Mouse (Mus musculus) adrenal gland, postnatal 4 days (tissue): ENCODE measurements at regions not wholly inside any gene's neighbourhood (a gene's known extent, or its start where the extent isn't known, plus 50 kb on each side); places are given as distances from the start of the nearest gene placed in this dataset.

ENCODE experiments used
- DNase-seq, 2 experiments: peaks; one replicate each; pipeline ENCODE4 v3.0.0; 2021 to 2022; ENCODE audit warnings: low spot score in 2 of 2, mixed read lengths in 2 of 2

DNA sequence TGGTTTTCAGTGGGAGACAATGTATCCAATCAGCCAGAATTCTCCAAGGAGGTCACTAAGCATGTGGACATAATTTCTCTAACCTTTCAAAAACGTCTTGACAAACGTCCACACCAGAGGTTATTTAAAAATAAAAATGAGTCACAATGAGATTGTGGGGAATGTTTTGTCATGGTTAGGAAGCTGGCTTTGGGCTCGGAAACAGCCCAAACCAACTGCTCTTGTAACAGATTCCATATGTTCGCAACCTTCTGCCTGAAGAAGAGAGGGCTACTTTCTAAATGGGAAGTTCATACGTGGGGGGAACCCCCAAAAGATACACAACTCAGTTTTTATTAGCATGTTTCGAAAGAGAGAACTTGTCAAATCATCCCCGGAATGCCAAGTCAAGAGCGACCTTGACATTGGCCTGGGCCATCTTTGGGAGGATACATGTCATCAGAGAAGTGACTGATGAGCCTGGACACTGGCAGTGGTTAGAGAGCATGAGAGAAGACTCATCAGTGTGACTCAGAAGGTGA lies 111.6 kb upstream of the Pik3r1 start:
- peak; percentile 5 to 22 for DNase-seq

DNA sequence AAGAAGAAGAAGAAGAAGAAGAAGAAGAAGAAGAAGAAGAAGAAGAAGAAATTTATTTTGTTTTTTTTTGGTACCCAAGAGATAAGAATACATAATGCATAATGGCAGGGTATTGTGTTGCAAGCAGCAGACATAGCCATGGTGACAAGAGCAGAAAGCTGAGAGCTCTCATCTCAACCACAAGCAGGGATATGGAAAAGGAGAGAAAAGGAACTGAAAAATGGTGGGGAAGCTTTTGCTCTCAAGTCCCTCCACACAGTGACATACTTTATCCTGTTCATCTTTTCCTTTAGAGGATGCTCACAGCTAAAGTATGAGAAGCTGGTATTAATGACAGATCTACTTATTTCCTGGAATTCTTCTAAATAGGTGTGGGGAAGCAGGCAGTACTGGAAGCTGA lies 115.2 kb upstream of the Pik3r1 start:
- DNase-seq: no peak

DNA sequence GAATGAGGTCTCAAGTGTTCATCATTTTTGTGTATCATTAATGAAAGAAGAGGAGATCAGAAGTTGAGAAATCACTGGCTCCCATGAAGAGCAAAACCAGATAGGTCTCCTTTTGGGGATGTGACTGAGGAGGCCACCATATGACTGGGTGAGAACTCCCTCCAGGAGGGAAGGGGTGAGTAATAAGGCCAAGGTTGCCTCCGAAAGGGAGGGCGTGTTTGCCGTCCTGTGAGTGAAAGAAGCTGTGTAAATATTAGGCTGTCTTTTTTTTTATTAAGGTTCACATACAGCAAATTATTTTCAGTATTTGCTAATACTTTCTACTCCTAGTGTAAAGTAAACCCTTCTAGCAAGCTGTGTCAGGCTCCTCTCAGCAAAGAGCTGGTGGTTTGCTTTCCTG lies 116.7 kb upstream of the Pik3r1 start:
- no peak for DNase-seq

DNA sequence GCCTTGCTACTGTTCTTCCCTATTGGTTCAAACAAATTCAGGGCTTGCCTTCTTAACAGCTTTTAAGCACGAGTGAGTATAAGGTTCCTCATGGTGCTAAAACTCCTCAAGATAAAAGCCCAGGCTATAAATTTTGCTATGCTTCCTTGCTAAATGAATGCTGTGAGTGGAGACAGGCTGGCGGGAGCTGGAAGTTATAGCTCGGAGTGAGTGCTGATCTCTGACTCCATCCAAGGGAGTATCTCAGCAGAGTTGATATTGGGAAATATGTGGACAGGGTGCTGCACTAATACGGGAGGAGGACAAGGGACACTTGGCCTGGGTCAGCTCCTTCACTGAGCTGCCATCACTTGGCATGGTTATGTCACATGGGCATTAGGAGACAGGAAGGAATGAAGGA lies 123.5 kb upstream of the Pik3r1 start:
- DNase-seq: no peak

DNA sequence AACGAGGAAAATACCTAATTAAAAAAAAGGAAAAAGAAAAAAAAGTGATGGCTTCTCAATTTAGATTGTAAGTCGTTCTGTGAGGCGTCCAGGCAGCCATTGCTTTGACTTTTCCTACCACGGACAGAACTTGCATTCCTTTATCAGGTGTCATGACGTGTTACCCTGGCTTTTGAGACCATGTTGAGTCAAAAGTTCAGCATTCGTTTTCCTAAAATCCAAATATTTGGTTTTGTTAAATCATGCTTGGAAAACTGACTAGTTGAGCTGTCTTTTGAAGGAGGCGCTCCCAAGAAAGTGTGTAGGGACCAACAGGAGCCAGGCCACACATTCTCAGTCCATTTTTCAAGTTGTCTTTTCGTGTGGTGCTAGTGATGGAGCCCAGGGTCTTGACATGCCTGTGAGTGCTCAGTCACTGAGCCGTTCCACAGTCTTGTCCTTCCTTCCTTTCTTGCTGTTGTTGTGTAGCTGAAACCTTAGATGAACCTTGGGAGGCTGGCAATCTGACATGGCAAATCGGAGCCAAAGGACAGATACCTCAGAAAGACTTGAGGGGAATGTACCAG lies 125.1 kb upstream of the Pik3r1 start:
- no peak for DNase-seq

DNA sequence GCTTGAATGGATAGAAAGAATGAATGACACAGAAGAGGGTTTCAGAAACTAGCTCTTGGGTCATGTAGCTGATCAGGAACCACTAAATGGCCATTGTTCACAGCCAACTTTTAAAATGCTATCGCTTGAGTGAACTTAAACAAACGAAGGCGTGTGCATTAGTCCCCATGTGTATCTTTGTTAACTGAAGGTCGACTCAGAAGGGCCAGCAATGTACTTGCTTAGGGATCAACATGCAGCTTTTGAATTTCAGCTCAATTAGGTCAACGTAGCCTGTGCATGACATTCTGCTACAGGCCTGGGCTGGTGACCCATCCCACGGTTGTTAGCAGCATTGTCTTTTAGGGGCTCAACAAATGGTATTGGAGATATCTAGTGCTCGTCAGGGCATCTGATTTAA lies 127.1 kb upstream of the Pik3r1 start:
- no peak for DNase-seq

DNA sequence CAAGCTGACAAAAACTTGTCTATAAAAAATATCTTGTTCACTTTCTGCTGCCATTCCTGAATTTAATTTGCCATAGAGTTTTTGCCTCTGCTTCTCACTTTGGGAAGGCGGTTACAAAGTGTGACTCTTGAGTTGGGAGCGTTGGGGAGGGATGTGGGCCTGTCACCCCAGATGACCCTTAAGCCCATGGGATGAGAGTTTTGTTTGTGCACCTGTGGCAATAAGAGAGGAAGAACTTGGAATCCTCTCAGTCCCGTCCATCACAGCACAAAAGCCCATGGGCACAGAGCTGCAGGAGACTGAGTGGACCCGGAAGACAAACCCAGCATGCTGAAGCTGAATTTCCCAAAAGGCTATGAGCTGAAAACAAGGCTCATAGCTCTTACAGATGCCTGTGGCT lies 127.7 kb upstream of the Pik3r1 start:
- no peak for DNase-seq

DNA sequence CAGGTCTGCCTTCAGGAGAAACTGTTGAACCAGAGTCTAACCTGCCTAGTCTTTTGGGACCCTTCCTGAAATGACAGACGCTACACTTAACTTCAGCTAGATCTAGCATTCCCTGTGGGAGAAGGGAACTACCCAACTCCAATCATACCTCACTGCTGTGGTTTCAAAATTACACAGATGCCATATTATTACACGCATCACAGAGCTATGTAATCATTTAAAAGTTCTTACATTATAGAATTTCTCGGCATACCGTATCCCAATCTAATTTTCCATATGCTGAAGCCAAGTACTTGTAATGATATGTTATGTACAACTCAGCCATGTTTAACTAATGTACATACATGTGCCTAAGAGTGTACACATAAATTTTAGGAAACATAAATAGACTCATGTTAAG lies 128.9 kb upstream of the Pik3r1 start:
- no peak for DNase-seq

DNA sequence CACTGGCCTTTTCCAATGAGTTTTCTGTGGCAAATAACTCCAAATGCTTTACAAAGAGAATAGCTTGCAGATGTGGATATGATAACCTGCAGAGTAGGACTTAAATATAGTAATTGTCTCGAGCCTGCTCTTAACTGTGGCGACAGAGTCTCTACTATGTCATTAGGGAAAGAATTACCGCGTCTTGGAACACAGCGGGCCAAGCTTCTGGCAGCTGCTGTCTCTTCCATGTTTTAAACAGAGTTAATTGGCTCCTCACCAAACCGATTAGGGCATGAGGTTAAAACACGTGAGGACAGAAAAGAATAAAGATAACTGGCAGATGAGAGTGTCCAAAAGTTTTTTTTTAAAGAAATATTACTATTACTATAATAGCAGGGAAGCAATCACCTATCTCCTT lies 134.2 kb upstream of the Pik3r1 start:
- DNase-seq: no peak

DNA sequence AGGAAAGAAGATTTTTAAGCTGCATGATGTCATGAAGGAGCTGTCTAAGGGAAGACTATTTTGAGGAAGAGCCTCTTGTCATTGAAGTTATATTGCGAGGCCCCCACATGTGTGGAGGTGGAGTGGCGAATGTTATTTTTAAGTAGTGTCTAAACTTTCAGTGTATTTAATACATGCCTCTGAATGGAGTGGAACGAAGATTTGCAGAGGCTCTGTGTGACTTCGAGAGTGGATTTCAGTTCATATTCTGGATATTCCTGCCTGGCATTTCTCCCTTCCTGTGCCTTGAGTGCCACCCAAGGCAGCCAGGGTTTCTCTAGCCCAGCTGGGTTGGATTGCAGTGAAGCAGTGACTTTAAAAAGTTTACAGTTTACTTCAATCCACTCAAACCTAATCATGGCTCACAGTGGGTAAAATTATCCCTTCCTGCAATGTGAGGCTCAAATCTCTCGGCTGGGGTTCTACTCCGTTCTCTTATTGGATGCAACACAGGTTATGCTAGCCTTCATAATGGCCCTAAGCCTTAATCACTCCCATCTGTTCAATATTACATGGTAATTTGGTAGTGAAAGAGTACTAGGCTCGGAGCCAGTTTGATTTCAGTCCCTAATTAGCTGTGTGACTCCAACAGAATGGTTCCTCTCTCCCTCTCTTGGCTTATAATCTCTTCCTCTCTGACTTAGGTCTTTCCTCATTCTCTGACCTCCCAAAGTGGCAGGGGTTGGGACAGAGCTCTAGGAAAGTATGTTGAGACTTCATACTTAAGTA lies 138.1 kb upstream of the Pik3r1 start:
- no peak for DNase-seq

DNA sequence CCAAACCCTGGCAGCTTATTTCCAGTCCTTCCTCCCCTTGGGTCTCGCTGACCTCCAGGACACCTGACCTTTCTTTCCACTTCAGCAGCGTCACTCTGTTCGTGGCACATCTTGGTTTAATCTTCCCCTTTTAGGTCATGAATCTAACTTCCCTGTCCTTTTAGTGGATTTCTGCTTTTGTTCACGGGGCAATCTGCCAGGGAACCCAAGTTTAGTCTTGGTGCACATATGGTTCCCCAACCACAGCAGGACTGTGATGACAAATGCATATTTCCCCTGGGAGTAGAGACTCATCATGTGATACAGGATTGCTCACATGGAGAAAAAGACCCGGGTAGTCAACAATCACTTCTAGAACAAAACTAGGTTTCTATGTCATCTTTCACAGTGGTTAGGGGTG lies 141.0 kb upstream of the Pik3r1 start:
- DNase-seq: no peak

DNA sequence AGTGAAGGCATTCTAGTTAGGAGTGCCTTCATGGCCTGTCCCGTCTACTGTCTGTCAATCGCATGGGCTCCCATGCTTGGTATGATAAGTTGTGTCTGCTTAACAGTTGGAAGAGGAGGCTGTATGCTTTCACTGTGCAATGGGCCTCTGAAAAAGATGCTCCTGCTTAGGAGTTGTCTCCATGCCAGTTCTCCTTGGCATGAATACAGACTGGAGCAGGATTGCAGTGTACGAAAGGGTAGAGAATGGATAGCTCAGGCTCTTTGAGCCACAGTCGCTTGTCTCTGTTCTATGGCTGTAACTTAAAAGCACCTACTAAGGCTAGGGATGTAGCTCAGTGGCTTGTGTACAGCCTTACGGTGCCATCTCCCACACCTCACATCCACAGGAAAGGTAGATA lies 142.7 kb upstream of the Pik3r1 start:
- no peak for DNase-seq

DNA sequence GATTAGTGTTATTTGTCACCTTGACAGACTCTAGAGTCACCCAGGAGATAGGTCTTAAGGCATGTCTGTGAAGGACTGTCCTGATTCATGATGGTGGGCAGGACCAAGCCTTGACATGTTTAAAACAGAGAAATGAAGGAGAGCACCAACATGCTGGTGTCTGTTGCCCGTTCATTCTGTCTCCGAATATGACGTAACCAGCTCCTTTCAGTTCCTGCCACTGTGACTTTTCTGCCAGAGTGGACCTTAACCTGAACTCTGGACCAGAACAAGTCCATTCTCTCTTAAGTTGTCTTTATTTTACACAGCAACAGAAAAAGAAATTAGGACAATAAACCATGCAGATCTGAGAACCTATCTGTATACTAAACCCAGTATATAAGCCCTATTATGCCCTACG lies 146.1 kb upstream of the Pik3r1 start:
- no peak for DNase-seq

DNA sequence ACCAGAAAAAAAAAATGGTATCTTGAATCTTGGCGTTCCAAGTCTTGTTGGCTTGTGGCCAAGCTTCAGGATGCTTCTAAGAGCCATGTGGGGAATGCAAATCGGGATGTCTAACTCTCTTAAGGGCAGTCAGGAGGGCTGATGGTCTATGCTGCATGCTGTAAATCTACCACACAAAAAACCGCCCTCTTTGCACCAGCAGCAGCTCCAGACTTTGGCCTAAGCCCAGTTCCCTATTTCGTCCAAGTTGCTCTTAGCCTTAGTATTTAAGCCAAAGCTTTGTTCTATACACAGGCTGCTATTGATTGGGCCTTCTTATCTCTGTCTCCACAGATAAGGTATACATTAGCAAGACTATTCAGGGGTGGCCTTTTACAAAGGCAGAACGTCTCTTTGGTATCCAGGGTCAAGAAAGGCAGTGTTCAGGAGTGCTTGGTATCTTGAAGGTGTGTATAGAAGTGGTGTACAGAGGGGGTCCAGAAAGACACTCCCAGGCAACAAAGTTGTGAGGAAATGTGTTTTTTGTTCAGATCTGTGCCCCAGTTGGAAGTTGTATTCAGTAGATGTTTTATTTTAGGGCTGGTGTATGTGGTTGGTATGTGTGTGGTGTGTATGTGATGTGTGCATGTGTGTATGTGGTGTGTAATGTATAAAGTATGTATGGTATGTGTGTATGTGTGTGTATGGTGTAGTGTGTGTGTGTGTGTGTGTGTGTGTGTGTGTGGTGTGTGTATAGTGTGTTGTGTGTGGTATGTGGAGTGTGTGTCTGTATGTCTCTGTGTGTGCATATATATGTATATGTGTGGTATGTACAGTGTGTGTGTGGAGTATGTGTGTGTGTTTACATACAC lies 146.9 kb upstream of the Pik3r1 start:
- no peak for DNase-seq

DNA sequence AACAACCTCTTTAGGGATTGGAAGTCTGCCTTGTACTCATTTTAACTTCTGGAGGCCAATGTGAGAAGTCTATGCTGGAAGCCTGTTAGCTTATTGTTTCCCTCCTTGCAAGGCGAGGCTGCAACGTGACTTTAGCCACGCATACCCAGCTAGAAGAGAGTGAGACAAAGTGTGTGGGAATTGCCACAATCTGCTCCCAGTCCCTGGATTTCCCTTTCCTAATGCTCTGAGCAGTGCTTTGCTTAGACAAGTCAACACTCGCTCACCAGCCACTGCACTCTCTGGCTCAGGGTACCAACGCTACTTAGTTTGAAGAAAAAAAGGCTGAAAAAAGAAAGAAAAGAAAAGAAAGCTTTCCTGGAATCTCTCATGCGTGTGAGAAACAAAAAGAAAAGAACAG lies 147.5 kb upstream of the Pik3r1 start:
- no peak for DNase-seq

DNA sequence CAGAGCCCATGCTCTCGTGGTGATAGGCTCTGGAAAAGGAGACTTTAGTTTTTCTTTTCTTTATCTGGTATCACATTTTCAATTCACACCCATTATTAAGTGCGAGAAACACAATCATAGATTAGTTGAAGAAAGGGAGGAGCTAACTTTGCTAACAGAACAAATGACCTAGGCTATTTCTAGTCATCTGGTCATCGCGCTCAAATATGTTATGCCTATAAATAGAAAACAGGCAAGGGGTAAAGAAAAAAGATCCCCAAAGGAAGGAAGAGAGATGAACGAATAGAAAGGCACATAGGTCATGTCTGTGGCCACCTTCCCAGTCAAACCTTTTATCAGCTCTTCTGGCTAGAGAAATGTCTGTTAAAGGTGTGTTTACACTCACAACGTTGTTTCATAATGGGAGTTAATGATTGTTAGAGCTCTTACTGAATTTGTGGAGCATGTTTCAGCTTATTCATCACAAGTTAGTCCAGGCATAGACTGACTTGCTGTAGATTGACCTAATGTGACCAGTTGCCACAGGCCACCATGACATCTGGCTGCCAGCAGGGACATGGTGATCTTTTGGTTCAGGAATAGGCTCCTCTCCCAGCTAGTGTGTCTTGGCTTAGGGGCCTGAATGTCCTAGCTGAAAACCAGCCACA lies 148.1 kb upstream of the Pik3r1 start:
- DNase-seq: no peak

DNA sequence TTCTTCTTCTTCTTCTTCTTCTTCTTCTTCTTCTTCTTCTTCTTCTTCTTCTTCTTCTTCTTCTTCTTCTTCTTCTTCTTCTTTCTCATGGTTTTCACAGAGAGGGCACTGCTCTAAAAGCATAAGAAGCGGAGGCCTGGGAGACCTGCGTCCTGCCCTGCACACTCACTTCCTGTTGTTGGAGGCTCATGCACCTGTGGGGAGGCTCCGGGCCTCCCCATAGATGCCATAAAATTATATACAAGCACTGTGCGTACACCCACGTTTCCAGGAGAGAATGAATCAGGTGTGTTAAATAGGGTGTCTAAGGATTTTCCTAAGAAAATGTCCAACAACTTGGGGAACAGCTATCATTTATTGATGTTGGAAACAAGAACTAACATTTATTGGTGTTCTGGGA lies 148.9 kb upstream of the Pik3r1 start:
- no peak for DNase-seq

DNA sequence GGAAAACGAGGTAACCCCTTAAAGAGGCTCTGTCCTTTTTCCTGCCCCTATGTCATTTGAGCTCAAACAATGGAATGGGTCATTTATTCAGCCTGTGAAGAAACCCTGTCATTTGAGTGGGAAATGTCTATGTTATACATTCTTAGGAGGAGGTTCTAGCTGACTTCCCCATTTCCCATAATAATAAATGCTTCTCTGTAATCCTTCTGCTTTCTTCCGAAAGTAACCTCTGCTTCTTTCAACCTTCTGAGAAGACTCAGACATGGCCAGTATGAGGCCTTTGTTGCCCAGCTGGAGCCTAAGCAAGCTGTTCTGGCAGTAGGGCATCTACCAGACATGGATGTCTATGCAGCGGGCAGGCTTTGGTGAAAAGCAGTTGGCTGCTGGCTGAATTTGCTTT lies 150.2 kb upstream of the Pik3r1 start:
- DNase-seq: no peak

DNA sequence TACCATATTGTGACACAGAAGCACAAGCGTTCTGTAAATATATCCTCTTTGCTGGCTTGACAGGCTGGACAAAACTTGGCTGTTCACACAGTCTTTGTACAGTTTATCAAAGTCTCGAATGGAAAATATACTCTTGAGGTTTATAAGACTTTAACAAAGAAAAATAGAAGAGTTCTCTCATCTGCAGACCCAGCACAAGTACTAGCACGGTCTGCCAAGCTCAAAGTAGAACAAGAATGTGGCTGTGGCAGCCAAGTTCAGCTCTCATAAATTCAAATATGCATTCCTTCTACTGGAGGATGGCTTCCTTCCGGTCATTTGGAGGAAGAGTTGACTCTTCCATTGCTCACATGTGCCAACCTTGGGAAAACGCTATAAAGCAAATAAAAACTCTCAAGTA lies 151.2 kb upstream of the Pik3r1 start:
- DNase-seq: no peak

DNA sequence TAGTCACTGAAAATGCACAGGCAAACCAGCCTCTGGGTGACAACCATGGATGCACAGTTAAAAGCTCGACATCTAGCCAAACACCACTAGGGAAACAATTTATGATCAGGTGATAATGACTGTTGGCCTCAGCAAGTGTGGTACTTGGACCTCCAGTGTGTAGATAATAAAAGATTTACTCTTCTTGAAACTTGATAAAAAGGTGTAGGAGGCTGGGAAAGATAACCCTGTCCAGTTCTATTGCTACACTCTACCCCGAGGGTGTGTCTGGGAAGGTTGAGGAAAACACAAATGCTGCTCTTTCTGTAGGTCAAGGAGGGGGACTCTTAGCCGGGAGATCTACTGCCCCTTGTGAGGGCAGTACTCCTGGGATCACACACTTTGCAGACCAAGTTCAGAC lies 152.4 kb upstream of the Pik3r1 start:
- DNase-seq: no peak

DNA sequence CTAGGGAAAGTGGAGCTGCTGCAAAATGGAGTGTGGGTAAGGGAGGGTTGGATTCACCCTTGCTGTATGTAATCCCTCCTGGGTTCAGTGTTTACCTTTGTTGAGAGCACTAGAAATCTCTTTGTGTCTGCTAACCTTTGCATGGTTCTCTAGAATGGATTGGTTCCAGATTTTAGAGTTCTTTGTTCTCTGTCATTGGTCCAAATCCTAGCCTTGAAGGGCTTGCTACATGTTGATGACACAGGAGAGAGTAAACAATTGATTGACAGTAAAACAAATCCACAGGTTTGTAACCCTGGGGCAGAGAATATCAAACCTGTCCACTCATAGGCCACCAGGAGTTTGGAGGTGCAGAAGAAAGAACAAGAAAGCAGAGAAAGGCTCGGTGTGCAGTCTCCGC lies 156.6 kb upstream of the Pik3r1 start:
- DNase-seq: no peak

DNA sequence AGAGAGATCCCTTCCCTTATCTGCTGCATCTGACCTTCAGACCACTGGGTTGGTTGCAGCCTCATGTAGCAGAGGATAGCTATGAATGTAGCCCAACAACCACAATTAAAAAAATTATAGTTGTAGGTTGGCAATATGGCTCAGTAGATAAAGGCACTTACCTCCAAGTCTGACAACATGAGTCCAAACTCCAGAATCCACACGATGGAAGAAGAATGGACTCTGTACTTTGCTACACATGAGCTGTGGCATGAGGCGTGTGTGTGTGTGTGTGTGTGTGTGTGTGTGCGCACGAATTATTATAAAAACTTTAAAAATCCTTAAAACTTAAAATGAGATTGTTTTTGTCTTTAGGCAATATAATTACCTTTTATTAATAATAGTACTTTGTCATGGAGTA lies 163.2 kb upstream of the Pik3r1 start:
- no peak for DNase-seq
